Mouse (Mus musculus): Measurements from ENCODE around the gene Hoxd9. TPM values are rescaled to one million over a fixed set of nuclear protein-coding genes. Genes with fewer than 3 reads are reported as not detected.

The Hoxd9 gene
- polyA plus RNA-seq, 1 experiment from 2014 or later = not detected

DNA sequence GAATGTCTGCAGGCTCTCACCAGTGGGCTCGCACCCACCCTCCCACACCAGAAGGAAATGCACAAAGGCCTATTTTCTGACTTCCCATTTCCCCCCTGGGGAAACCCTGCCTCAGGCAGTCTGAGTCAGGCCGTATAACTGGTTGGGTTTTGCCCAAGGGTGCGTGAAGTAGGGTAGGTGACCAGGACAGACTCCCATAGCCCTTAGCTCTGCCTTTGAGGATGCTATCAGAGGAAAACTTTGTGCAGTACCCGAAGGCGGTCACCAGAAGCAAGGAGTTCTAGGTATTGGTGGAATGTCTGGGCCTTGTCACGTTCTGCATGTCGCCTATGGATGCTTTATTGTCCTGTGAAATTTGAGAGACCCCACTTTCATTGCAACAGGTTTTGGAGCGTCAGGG lies 25.4 kb downstream of the Hoxd9 start:
- H3K4me1 ChIP-seq (ENCODE audit: insufficient read depth) = no peaks in the 10 kb centered on the region
- peaks cover 84% of the 10 kb centered on the region for H3K27me3 ChIP-seq (ENCODE audit: insufficient read depth, low read length)
- H3K9me3 ChIP-seq (ENCODE audit: low read length) = no peaks in the 10 kb centered on the region
- ATAC-seq (no peak), DNase-seq (no peak)
- H3K4me3 ChIP-seq (ENCODE audit: low read depth, low read length) = no peak overlapping the region
- TF ChIP-seq CTCF (IDR thresholded peaks at IDR 0.05; ENCODE audit: low read depth) (no peak), EP300 (IDR thresholded peaks at IDR 0.05; ENCODE audit: low read depth) (no peak)
- 19% methylated on average over 8 of the region's 8 CpGs for WGBS (ENCODE audit: insufficient replicate concordance)
- H3K9ac ChIP-seq (replicated peaks) = no peak overlapping the region
- H3K4me2 ChIP-seq (ENCODE audit: low read depth, low read length) = no peak overlapping the region
- no peak overlapping the region for H3K27ac ChIP-seq (ENCODE audit: low read depth)
- no peaks in the 10 kb centered on the region for H3K36me3 ChIP-seq (replicated peaks; ENCODE audit: insufficient read depth, low read length)

DNA sequence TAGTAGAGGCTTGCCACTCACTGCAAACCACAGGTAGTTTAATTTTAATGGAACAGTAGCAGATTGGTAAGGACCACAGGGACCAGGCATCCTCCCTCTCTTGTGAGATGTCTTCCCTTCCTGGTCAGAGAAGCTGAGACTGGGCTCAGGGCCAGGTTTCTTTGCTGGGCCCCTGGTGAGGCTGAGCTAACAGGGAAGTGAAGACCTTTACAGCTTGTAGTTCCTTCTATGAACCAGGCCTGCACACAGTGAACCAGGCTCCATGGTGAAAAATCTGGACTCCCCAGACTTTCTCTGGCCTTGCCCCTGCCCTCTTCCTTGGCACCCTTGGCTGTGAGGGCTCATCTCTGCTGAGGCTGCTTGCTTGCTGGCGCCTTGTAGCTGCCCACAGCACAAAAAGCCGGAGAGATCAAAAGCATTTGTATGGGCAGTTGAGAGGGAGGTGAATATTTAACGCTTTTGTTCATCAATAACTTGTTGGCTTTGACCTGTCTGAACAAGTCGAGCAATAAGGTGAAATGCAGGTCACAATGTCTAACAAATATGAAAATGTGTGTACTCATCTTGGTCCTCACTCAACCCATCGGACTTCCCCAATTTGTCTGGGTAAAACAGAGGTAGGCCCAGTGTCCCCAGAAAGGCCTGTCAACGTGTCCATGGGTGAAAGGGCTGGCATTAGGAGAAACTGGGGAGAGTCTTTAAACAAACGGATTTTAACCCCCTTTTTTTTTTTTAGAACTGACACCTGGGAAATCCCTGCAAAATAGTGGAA lies 26.9 kb downstream of the Hoxd9 start:
- peaks cover 95% of the 10 kb centered on the region for H3K27me3 ChIP-seq (ENCODE audit: insufficient read depth, low read length)
- ATAC-seq (no peak), DNase-seq (no peak)
- no peak overlapping the region for H3K4me3 ChIP-seq (ENCODE audit: low read depth, low read length)
- H3K9ac ChIP-seq (replicated peaks) = no peak overlapping the region
- no peak for TF ChIP-seq CTCF (IDR thresholded peaks at IDR 0.05; ENCODE audit: low read depth)
- TF ChIP-seq EP300 (IDR thresholded peaks at IDR 0.05; ENCODE audit: low read depth) = no peak
- H3K36me3 ChIP-seq (replicated peaks; ENCODE audit: insufficient read depth, low read length) = no peaks in the 10 kb centered on the region
- no peak overlapping the region for H3K27ac ChIP-seq (ENCODE audit: low read depth)
- H3K9me3 ChIP-seq (ENCODE audit: low read length) = no peaks in the 10 kb centered on the region
- WGBS (ENCODE audit: insufficient replicate concordance) = 42% methylated on average over 7 of the region's 7 CpGs
- no peaks in the 10 kb centered on the region for H3K4me1 ChIP-seq (ENCODE audit: insufficient read depth)
- H3K4me2 ChIP-seq (ENCODE audit: low read depth, low read length) = no peak overlapping the region

GRCm38 (mm10) chr2:74725171-74725570 lies 27.6 kb downstream of the Hoxd9 start:
- Histone ChIP-seq H3K9ac (replicated peaks) (no peak overlapping the region), H3K4me2 (ENCODE audit: low read depth, low read length) (no peak overlapping the region), H3K4me1 (ENCODE audit: insufficient read depth) (no peaks in the 10 kb centered on the region), H3K36me3 (replicated peaks; ENCODE audit: insufficient read depth, low read length) (no peaks in the 10 kb centered on the region), H3K27ac (ENCODE audit: low read depth) (no peak overlapping the region), H3K27me3 (ENCODE audit: insufficient read depth, low read length) (peaks cover 92% of the 10 kb centered on the region), H3K9me3 (ENCODE audit: low read length) (no peaks in the 10 kb centered on the region), H3K4me3 (ENCODE audit: low read depth, low read length) (no peak overlapping the region)
- WGBS (ENCODE audit: insufficient replicate concordance) = 35% methylated on average over 17 of the region's 17 CpGs
- no peak for ATAC-seq
- no peak for DNase-seq
- TF ChIP-seq CTCF (IDR thresholded peaks at IDR 0.05; ENCODE audit: low read depth) (no peak), EP300 (IDR thresholded peaks at IDR 0.05; ENCODE audit: low read depth) (no peak)

GRCm38 (mm10) chr2:74726551-74726950 lies 29.0 kb downstream of the Hoxd9 start, which contains the start of gene Gm28230:
Gm28230 (plus strand) TSS chr2:74726728.
- Histone ChIP-seq H3K4me3 (ENCODE audit: low read depth, low read length) (0 out of 2 replicates have a peak within 1 kb of the TSS, but pooled peaks have one; percentile 10), H3K4me1 (ENCODE audit: insufficient read depth) (no peaks in the 10 kb centered on the region), H3K27ac (ENCODE audit: low read depth) (no peak within 1 kb of the TSS), H3K4me2 (ENCODE audit: low read depth, low read length) (0 out of 2 replicates have a peak within 1 kb of the TSS, but pooled peaks have one; percentile 2), H3K9me3 (ENCODE audit: low read length) (no peaks in the 10 kb centered on the region), H3K9ac (replicated peaks) (no peak within 1 kb of the TSS), H3K36me3 (replicated peaks; ENCODE audit: insufficient read depth, low read length) (no peaks in the 10 kb centered on the region), H3K27me3 (ENCODE audit: insufficient read depth, low read length) (peaks cover 94% of the 10 kb centered on the region)
- 45% methylated on average over 5 of the region's 5 CpGs for WGBS (ENCODE audit: insufficient replicate concordance)
- no peak for TF ChIP-seq CTCF (IDR thresholded peaks at IDR 0.05; ENCODE audit: low read depth)
- TF ChIP-seq EP300 (IDR thresholded peaks at IDR 0.05; ENCODE audit: low read depth) = no peak
- DNase-seq (no peak), ATAC-seq (no peak)

- Histone ChIP-seq H3K27ac (ENCODE audit: low read depth) (no peak overlapping the region), H3K36me3 (replicated peaks; ENCODE audit: insufficient read depth, low read length) (no peaks in the 10 kb centered on the region), H3K4me3 (ENCODE audit: low read depth, low read length) (0 out of 2 replicates have a peak overlapping the region, but pooled peaks have one; percentile 10), H3K4me2 (ENCODE audit: low read depth, low read length) (0 out of 2 replicates have a peak overlapping the region, but pooled peaks have one; percentile 2), H3K9ac (replicated peaks) (no peak overlapping the region), H3K9me3 (ENCODE audit: low read length) (no peaks in the 10 kb centered on the region), H3K4me1 (ENCODE audit: insufficient read depth) (no peaks in the 10 kb centered on the region), H3K27me3 (ENCODE audit: insufficient read depth, low read length) (peaks cover 95% of the 10 kb centered on the region)
- WGBS (ENCODE audit: insufficient replicate concordance) = 6% methylated on average over 35 of the region's 43 CpGs
- DNase-seq = no peak
- no peak for ATAC-seq
- TF ChIP-seq CTCF (IDR thresholded peaks at IDR 0.05; ENCODE audit: low read depth) (no peak), EP300 (IDR thresholded peaks at IDR 0.05; ENCODE audit: low read depth) (no peak)
Measured at GRCm38 (mm10) chr2:74726973-74727639, 29.6 kb downstream of the Hoxd9 start.

GRCm38 (mm10) chr2:74727640-74728302 lies 30.2 kb downstream of the Hoxd9 start:
- ATAC-seq = no peak

More at GRCm38 (mm10) chr2:74727640-74728302, 30.2 kb downstream of the Hoxd9 start:
- WGBS (ENCODE audit: insufficient replicate concordance) = 7% methylated on average over 25 of the region's 25 CpGs
- Histone ChIP-seq H3K4me3 (ENCODE audit: low read depth, low read length) (no peak overlapping the region), H3K4me1 (ENCODE audit: insufficient read depth) (no peaks in the 10 kb centered on the region; the same call in 1 of the 2 replicates), H3K9ac (replicated peaks) (no peak overlapping the region), H3K27me3 (ENCODE audit: insufficient read depth, low read length) (peaks cover 95% of the 10 kb centered on the region), H3K36me3 (replicated peaks; ENCODE audit: insufficient read depth, low read length) (no peaks in the 10 kb centered on the region), H3K27ac (ENCODE audit: low read depth) (no peak overlapping the region), H3K4me2 (ENCODE audit: low read depth, low read length) (no peak overlapping the region), H3K9me3 (ENCODE audit: low read length) (no peaks in the 10 kb centered on the region)
- no peak for TF ChIP-seq CTCF (IDR thresholded peaks at IDR 0.05; ENCODE audit: low read depth)
- TF ChIP-seq EP300 (IDR thresholded peaks at IDR 0.05; ENCODE audit: low read depth) = no peak
- no peak for DNase-seq
